Mouse (Mus musculus) lung, adult 2 months (tissue): ENCODE measurements around the gene Agpat4.

Experiments
- CTCF ChIP-seq: fragments of 200-500 bp; IDR thresholded peaks from 2 replicates; pipeline ENCODE4 v1.5.1; 2011; ENCODE audit warnings: mild to moderate bottlenecking, low read length, control low read depth; ENCODE audit not compliant: insufficient read depth
- POLR2A ChIP-seq: fragments of 200-500 bp; IDR thresholded peaks from 2 replicates; pipeline ENCODE4 v1.6.1; 2011; ENCODE audit warnings: low read depth, mild to moderate bottlenecking, control low read depth, low read length, borderline replicate concordance; ENCODE audit errors: extremely low read depth

- TF ChIP-seq CTCF (no peak), POLR2A (no peak)
Observed at GRCm38 (mm10) chr17:12094827-12095590, 23.5 kb upstream of the Agpat4 start.
